Mouse (Mus musculus) intestine, postnatal 0 days (tissue): ENCODE results near the gene Pfkfb3. TPM values are rescaled to one million over a fixed set of nuclear protein-coding genes. Genes with fewer than 3 reads are reported as not detected.

Source experiments
- ATAC-seq: fragments of 200-750 bp; cut with Nextera tagmentation; 2 replicates; pipeline ENCODE4 v1.8.0; 2017; ENCODE audit warnings: mild to moderate bottlenecking, moderate TSS enrichment, moderate library complexity
- H3K27ac ChIP-seq: fragments of 300-500 bp; sonication (generic); 2 replicates; pipeline ENCODE4 v1.5.1; 2014; ENCODE audit warnings: mild to moderate bottlenecking, low read depth, low read length, moderate library complexity
- H3K27me3 ChIP-seq: fragments of 300-500 bp; sonication (generic); replicated peaks from 2 replicates; pipeline ENCODE4 v1.6.1; 2014; ENCODE audit warnings: low read length, mixed read lengths; ENCODE audit not compliant: control insufficient read depth, insufficient read depth
- H3K36me3 ChIP-seq: fragments of 300-500 bp; sonication (generic); 2 replicates; pipeline ENCODE4 v1.6.1; 2014; ENCODE audit warnings: mild to moderate bottlenecking, moderate library complexity; ENCODE audit not compliant: control insufficient read depth, insufficient read depth
- H3K4me1 ChIP-seq: fragments of 300-500 bp; sonication (generic); replicated peaks from 2 replicates; pipeline ENCODE4 v1.6.1; 2014; ENCODE audit warnings: antibody characterized with exemption, low read length, mixed read lengths; ENCODE audit not compliant: control insufficient read depth, insufficient read depth
- H3K4me2 ChIP-seq: fragments of 300-500 bp; sonication (generic); replicated peaks from 2 replicates; pipeline ENCODE4 v1.6.1; 2014; ENCODE audit warnings: low read depth, mild to moderate bottlenecking, moderate library complexity
- H3K4me3 ChIP-seq: fragments of 300-500 bp; sonication (generic); 2 replicates; pipeline ENCODE4 v1.5.1; 2014; ENCODE audit warnings: low read depth, low read length
- H3K9ac ChIP-seq: fragments of 300-500 bp; sonication (generic); 2 replicates; pipeline ENCODE4 v1.6.1; 2014; ENCODE audit warnings: mild to moderate bottlenecking, low read depth, low read length
- H3K9me3 ChIP-seq: fragments of 300-500 bp; sonication (generic); 2 replicates; pipeline ENCODE4 v1.6.1; 2016; ENCODE audit warnings: mixed run types; ENCODE audit not compliant: control insufficient read depth
- CTCF ChIP-seq: sonication (generic); IDR thresholded peaks from 2 replicates; pipeline ENCODE4 v1.5.1; 2016; ENCODE audit warnings: low read depth, mild to moderate bottlenecking, control low read depth, antibody characterized with exemption, moderate library complexity
- WGBS: fragments of 180-500 bp; shearing (Covaris S2); extraction: QIAGEN DNeasy Blood & Tissue Kit; methylation state at CpG from one replicate; pipeline ENCODE4 v1.1.7; 2014; 5-methylcytosine and 5-hydroxymethylcytosine counted together
- polyA plus RNA-seq: library from polyadenylated mRNA; unstranded; fragments of >200 nt; fragmentation: Nextera tagmentation; extraction: Ambion mirVana; gene quantifications from 2 replicates; pipeline ENCODE4 v1.2.1, GENCODE M21; 2015

Gene Pfkfb3
- polyA plus RNA-seq, 1 experiment from 2014 or later = 13.4 TPM

DNA sequence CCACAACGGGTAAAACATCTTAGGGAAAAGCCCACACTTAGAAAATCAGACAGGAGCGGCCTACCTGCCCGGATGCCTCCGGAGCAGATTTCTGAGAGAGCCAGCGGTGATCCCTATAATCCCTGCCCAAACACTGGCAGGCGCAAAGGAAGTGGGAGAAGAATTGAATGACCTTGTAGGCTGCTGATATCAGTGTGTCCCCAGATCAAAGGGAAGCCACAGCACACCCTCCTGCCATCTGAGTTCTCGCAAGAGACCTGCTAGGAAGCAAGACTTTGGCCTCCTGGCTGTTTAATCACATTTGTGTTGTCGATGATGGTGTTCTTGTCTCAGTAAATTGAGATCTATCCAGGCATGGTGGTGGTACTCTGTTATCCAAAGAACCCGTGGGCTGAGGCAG is 33.1 kb downstream of the Pfkfb3 start:
- Histone ChIP-seq H3K4me1 (no peaks in the 10 kb centered on the region), H3K4me2 (no peak overlapping the region), H3K27me3 (no peaks in the 10 kb centered on the region), H3K27ac (no peak overlapping the region), H3K4me3 (no peak overlapping the region), H3K9ac (no peak overlapping the region), H3K9me3 (no peaks in the 10 kb centered on the region), H3K36me3 (no peaks in the 10 kb centered on the region; the same call in 1 of the 2 replicates)
- WGBS = 51% methylated on average over 9 of the region's 9 CpGs
- ATAC-seq = no peak
- no peak for TF ChIP-seq CTCF

DNA sequence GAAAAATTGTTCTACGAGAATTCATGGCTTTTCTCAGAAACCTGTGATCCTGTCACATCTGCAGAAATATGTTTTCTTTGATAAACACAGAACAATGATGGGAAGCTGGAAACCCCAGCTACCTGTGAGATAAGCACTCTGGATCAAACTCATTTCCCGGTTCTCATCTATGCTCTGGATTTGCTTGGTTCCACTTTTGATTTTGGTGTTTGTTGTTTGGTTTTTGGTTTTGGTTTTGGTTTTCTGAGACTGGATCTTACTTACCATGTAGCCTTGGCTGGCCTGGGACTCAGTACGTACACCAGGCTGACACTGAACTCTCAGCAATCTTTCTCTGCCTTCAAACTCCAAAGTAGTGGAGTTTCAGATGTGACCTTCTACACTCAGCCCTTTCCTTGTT is 38.0 kb downstream of the Pfkfb3 start:
- no peaks in the 10 kb centered on the region for H3K9me3 ChIP-seq
- H3K27ac ChIP-seq = no peak overlapping the region
- no peak overlapping the region for H3K4me2 ChIP-seq
- TF ChIP-seq CTCF = no peak
- no peak overlapping the region for H3K4me3 ChIP-seq
- ATAC-seq = no peak
- no peaks in the 10 kb centered on the region for H3K27me3 ChIP-seq
- H3K36me3 ChIP-seq = no peaks in the 10 kb centered on the region
- H3K4me1 ChIP-seq = no peaks in the 10 kb centered on the region
- H3K9ac ChIP-seq = no peak overlapping the region
- 78% methylated on average over 3 of the region's 3 CpGs for WGBS

DNA sequence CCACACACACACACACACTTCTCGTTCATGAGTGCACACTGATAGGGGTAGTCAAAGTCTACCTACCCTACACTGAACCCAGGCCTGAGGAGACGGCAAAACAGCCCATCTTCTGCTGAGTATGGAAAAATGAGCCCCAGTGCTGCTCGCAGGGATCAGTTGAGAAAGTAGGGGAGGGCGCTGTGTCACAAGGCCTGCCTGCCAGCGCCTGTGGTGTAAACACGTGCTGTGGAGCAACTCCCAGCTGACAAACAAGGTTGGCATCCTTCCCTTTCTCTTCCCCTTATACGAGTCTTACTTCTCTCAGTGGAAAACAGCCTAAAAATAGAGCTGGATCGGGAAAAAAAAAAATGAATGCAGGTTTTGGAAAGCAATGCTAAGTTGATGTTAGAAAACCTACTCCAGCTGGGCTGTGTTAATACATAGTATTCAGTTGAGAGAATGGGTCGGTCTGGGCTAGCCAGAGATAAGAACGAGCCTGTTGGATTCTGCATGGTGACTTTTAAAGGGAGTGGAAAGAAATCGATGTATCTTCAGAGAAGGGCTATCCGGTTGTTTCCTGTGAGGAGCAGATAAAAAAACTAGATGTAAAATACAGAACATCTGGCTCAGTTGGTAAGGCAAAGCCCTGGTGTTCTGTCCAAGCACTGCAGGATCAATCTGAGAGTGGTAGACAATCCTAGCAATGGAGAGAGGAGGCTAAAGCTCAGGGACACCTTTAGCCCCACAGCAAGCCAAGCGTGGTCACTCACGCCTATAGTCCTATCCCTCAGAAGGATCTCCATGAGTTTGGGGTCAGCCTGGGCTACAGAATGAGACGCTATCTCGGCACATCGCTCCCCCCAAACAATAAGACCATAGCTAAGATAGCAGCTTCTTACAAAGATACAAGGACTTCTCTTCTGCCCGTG is 40.6 kb downstream of the Pfkfb3 start:
- no peaks in the 10 kb centered on the region for H3K27me3 ChIP-seq
- no peak overlapping the region for H3K4me2 ChIP-seq
- no peak overlapping the region for H3K4me3 ChIP-seq
- TF ChIP-seq CTCF = no peak
- no peak for ATAC-seq
- 63% methylated on average over 18 of the region's 18 CpGs for WGBS
- H3K27ac ChIP-seq = no peak overlapping the region
- H3K9ac ChIP-seq = no peak overlapping the region
- H3K36me3 ChIP-seq = no peaks in the 10 kb centered on the region
- H3K9me3 ChIP-seq = no peaks in the 10 kb centered on the region
- no peaks in the 10 kb centered on the region for H3K4me1 ChIP-seq

DNA sequence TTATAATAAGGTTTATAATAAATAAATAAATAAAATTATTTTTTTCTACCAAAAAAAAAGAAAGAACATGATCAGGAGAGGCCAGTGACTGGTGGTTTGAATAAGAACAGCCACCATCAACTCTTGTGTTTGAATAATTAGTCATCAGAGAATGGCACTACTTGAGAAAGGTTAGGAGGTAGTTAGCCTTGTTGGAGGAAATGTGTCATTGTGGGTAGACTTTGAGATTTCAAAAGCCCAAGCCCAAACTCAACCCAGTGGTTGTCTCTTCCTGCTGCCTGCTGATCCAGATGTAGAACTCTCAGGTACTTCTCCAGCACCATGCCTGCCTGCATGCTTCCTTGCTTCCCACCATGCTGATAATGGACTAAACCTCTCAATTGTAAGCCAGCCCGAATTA is 41.8 kb downstream of the Pfkfb3 start:
- H3K27me3 ChIP-seq = no peaks in the 10 kb centered on the region
- H3K36me3 ChIP-seq = no peaks in the 10 kb centered on the region
- no peak overlapping the region for H3K9ac ChIP-seq
- no peak overlapping the region for H3K4me2 ChIP-seq
- no peak overlapping the region for H3K27ac ChIP-seq
- 82% methylated on average over 1 of the region's 1 CpGs for WGBS
- no peak for ATAC-seq
- TF ChIP-seq CTCF = no peak
- H3K4me1 ChIP-seq = no peaks in the 10 kb centered on the region
- H3K4me3 ChIP-seq = no peak overlapping the region
- H3K9me3 ChIP-seq = no peaks in the 10 kb centered on the region

DNA sequence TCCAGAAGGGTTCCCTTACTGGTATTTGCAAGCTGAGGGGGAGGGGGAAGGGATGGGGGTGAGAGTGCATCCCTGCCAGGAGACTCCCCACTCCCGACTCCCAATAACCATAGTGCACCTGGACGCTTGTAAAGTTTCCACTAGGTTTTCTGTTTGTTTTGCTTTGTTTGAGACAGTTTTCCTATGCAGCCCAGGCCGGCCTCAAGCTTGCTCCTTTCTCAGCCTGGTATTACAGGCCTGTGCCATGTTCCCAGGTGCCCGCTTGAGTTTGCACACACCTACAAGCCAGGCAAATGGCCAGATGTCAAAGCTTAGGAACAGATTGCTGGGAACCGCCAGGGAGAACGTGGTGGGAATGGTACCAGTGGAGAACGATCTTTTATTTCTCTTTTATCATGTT is 50.1 kb downstream of the Pfkfb3 start:
- Histone ChIP-seq H3K9ac (no peak overlapping the region), H3K9me3 (no peaks in the 10 kb centered on the region), H3K36me3 (0 out of 2 replicates have a peak, but pooled peaks cover 4% of the 10 kb centered on the region), H3K4me3 (peak overlapping the region; percentile 61), H3K27ac (no peak overlapping the region), H3K27me3 (no peaks in the 10 kb centered on the region), H3K4me1 (no peaks in the 10 kb centered on the region; the same call in 1 of the 2 replicates), H3K4me2 (peak overlapping the region; percentile 95)
- ATAC-seq = no peak
- 28% methylated on average over 7 of the region's 7 CpGs for WGBS
- no peak for TF ChIP-seq CTCF

DNA sequence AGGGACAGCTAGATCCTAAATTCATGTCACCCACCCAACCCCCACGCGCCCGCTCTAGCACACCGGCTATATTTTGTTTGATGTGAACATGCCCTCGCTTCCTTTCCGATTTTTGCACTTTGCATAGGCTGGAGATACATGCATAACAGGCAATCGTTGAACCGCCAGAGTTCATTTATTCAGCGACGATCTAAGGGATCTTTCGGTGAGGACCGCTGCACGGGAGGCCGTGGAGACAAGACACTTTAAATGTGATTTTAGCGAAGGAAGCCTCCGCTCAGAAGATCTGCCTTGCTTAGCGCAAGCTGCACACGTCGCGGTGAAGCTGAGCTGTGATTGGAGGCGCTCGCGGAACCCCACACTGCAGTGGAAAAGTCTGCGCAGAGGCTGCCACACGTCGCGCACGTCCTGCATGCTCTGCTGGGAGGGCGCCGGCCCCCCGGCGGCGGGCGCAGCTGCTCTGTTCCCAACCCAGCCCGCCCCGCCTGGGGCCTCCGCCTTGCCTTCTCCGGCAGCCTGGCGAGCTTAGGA is 50.9 kb downstream of the Pfkfb3 start:
- no peaks in the 10 kb centered on the region for H3K27me3 ChIP-seq
- H3K36me3 ChIP-seq = 0 out of 2 replicates have a peak, but pooled peaks cover 4% of the 10 kb centered on the region
- H3K4me1 ChIP-seq = no peaks in the 10 kb centered on the region; the same call in 1 of the 2 replicates
- H3K9ac ChIP-seq = peak overlapping the region; percentile 42
- under 1% methylated on average over 39 of the region's 39 CpGs for WGBS
- H3K9me3 ChIP-seq = no peaks in the 10 kb centered on the region
- peak overlapping the region; percentile 61 for H3K4me3 ChIP-seq
- H3K4me2 ChIP-seq = peak overlapping the region; percentile 95
- peak; percentile 35 for ATAC-seq
- H3K27ac ChIP-seq = peak overlapping the region; percentile 46
- TF ChIP-seq CTCF = peak; percentile 43
